Mouse (Mus musculus): ENCODE data around the gene Kidins220.

Gene Kidins220

GRCm38 (mm10) chr12:24974446-24975114 is at the start of gene Kidins220:
Kidins220 (plus strand) TSS chr12:24974925.
- peak; percentile 98 for DNase-seq

GRCm38 (mm10) chr12:24925276-24925675 is 49.4 kb upstream of the Kidins220 start:
- no peak for DNase-seq

- DNase-seq = no peak
Observed at GRCm38 (mm10) chr12:24925684-24926083, 49.0 kb upstream of the Kidins220 start.

GRCm38 (mm10) chr12:24928051-24928748 is 46.5 kb upstream of the Kidins220 start:
- no peak for DNase-seq

- no peak for DNase-seq
Observed at GRCm38 (mm10) chr12:24929043-24929442, 45.7 kb upstream of the Kidins220 start.

- DNase-seq = no peak
Observed at GRCm38 (mm10) chr12:24930760-24931159, 44.0 kb upstream of the Kidins220 start.

- DNase-seq = no peak
Observed at GRCm38 (mm10) chr12:24932120-24932519, 42.6 kb upstream of the Kidins220 start.

DNA sequence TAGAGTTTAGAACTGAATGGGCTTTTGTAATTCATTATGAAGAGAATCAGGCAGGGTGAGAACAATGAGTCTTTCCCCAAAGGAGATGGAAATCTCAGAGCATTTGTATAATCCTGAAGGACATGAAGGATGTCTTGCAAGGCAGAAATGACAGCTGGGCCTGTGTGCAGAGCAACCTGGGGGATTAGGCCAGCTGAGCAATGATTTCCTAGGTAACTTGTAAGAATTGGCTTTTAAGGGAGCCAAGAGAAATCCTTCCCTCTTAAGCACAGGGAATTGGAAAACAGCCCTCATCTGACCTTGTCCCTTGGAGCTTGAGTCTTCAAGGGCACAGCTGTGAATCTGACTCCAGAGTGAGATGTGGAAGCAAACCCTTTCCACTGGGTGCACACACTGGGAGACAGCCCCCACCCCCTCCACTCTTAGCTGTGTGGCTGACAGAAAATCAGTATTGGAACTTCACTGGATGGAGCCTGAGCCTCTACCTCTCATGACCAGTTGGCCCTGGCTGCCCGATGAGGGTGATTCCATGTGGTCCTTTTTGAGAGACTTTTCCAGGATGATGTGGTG is 41.4 kb upstream of the Kidins220 start:
- no peak for DNase-seq

- no peak for DNase-seq
Observed at GRCm38 (mm10) chr12:24933996-24934395, 40.7 kb upstream of the Kidins220 start.

DNA sequence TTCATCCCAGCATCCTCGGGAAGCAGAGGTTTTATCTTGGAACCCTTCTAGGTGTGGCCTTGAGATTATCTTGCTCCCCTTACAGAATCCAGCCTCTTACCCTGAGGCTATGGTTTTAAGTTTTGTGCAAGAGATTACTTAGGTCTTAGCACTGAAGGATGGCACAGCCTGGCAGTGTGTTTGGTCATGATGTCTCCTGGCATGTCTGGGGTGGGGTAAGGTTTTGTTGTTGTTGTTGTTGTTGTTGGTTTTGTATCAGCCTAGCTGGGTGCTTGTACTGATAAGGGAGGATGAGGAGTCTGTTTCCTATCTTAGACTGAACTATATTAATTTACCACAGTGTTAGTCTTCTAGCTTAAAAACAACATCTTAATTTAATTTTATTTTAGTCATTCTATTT is 38.4 kb upstream of the Kidins220 start:
- no peak for DNase-seq

- DNase-seq = no peak
Observed at GRCm38 (mm10) chr12:24939372-24939771, 35.4 kb upstream of the Kidins220 start.

GRCm38 (mm10) chr12:24942619-24943287 is 32.0 kb upstream of the Kidins220 start:
- no peak for DNase-seq

DNA sequence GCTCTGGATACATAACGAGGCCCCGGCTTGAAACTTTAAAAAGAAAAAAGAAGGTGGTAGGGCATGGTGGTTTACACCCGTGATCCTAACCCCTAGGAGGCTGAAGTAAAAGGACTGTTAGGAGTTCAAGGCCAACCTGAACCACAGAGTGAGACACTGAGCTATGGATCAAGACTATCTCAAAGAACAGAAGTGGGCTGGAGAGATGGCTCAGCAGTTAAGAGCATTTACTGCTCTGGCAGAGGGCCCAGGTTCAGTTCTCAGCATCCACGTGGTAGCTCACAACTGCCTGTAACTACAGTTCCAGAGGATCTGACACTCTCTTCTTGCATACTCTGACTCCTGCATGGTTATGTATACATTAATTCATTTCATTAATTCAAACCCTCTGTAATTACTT is 31.3 kb upstream of the Kidins220 start:
- DNase-seq = no peak

DNA sequence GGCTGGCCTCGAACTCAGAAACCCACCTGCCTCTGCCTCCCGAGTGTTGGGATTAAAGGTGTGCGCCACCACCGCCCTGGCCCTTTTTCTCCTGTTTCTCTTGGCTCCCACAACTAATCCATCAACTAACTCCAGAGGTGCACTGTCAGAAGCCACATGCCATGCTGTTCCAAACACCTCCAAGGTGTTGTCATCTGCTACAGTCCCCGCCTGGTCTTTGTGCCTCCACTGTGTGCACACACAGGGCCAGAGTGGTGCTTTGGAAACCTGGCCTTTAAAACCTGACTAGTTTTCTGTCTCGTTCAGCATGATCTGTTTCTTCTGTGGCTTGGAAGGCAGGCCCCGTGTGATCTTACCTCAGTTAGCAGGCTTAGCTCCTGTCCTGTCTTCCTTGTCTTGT is 30.1 kb upstream of the Kidins220 start:
- DNase-seq = no peak

GRCm38 (mm10) chr12:24947065-24947464 is 27.7 kb upstream of the Kidins220 start:
- DNase-seq = no peak

DNA sequence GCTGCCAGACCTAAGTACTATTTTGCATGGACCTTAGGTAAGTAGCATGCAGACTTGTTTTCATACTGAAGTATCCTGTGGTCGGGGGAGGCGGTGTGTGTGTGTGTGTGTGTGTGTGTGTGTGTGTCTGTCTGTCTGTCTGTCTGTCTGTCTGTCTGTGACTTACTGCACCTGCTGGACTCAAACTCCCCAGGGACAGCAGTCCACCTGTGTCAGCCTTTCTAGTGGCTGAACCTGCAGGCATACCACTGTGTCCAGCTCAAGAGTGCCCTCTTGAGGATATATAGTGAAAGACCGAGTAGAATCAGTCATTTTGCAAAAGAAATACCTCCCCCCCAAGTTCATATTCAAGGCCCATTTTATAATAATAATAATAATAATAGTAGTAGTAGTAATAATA is 26.4 kb upstream of the Kidins220 start:
- DNase-seq = peak; percentile 71

GRCm38 (mm10) chr12:24950376-24951046 is 24.2 kb upstream of the Kidins220 start:
- DNase-seq = no peak

GRCm38 (mm10) chr12:24952147-24952546 is 22.6 kb upstream of the Kidins220 start:
- peak; percentile 71 for DNase-seq

DNA sequence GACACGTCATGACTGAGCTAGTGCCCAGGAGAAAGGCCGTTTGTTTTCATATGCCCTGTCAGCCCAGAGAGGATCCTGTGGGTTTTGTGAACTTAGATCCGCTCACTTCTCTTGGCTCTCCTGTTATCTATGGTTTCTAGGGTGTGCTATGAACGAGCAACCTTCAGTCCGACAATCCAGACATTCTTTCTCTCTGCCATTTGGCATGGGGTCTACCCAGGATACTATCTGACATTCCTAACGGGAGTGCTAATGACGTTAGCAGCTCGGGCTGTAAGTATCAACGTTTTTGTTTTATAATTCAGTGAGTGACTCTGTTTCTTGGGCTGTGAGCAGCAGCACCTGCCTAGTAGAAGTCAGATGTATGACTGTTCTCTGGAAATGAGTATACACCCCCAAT is 19.6 kb upstream of the Kidins220 start:
- DNase-seq = no peak

GRCm38 (mm10) chr12:24958526-24958925 is 16.2 kb upstream of the Kidins220 start:
- DNase-seq = peak; percentile 66

DNA sequence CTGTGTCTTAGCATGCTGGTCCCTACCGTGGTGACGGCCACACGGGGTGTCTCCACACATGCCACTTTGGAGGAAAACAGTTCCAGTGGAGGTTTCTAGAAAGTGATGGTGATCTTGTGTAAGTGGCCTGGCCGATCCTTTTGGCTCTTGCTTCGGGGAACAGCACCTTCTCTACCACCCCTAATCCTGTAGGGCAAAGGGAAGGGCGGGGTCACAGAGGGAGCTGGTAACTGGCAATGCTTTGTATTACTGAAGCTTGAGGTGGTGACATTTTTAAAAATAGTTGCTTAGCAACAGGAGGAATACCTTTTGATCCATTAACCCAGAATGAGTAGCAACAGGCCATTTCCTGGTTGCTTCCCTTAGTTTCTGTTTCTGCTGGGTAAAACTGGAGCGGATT is 12.9 kb upstream of the Kidins220 start:
- DNase-seq = peak; percentile 44

DNA sequence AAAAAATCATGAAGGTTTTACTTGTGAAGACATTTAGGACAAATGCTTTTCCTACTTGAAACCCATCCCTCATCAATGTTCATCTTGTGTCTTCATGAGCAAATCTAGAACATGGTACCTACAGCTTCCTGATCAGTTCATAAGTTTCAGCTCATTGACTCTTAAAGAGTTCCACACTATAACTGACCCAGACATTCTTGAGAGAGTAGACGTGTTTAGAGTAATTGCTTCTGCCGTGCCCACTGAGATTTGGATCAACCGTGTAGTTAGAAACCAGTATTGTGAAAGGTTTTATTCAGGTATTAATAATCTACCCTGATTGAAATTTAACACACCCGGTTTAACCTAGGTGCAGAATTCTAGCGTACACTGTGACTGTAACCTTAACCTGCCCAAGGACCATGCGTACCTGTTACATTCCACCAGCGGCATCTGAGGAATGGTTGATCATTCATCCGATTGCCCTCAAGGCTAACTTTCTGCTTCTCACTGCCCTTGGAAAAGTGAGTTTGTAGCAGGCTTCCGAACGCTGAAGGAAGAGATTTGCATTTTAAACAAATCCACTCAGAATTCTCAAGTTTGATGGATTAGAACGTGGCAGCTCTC is 12.3 kb upstream of the Kidins220 start:
- DNase-seq = peak; percentile 96
